Mouse (Mus musculus) embryo, embryonic 10.5 days (tissue): ENCODE data around the gene Hinfp.
A peak's percentile ranks its signal among the peaks of the same experiment; 100 is the strongest.
"Not testable (repeated sequence)": the region's sequence is repeated elsewhere in the genome, so short reads cannot be mapped to it uniquely, and the experiment has no call there.

Experiments used
- DNase-seq: peaks from one replicate; pipeline ENCODE4 v3.0.0-alpha.2; 2015; ENCODE audit warnings: low spot score

Hinfp gene

DNA sequence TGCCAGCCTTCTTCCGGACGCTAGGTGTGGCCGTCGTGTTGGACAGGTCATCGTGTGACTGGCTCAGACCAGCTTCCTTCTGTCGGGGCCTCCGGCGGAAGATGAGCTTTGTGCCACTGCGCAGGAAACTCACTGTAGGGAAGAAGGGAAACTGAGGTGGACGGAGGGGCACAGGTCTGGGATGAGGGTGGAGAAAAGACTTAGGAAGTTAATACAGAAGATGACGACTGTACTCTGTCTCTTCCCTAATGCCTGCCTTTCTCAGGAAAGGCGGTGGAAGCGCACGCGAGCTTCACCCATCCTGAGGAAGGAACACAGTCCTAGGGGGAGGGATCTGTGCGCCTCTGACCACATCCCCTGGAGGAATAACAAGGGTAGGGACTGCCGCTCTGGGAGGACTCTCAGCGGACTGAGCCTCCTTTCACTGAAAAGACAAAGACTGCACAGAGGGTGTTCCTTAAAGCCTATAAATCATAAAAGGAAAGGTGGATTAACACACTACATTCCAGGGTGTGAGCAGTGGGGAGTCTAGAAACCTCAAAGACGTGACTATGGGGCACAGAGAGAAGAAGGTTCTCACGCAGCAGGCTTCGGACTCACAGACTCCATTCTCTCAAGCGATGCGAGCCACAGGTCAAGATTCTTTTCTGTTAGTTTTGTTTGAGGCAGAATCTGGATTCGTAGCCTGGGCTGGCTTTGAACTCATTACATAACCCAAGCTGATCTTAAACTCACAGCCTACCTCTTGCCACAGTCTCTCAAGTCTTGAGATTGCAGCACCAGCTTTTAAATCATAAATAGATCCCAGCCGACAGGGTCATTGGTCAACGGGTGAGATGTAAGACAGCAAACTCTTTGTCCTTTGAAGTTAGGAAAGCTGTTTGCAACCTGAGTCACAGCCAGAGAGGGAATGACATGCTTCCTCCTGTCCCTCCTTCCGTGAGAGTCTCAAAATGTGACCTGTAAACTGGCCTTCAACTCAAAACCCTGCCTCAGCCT lies 6.0 kb upstream of the Hinfp start:
- peak; percentile 58 for DNase-seq

DNA sequence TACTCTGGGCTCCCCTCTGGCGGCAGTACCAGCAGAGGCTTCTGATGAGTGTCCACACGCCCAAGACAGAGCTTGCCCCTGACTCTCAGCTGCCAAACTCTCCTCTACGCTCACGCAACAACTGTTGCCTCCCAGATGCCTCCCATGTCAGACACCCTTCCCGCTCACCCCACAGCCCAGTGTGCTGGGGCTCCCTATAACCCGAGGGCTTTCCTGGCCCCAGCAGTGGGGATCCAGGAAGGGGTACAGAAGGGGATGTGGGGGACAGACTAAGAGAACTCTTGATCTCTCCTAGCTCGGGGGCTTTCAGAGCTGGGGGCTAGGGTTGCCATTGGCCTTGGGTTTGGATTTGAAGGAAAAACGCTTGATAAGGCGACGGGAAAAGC lies 5.3 kb upstream of the Hinfp start:
- DNase-seq = no peak

- DNase-seq = no peak
These were observed 4.3 kb upstream of the Hinfp start for GRCm38 (mm10) chr9:44309756-44310155.

DNA sequence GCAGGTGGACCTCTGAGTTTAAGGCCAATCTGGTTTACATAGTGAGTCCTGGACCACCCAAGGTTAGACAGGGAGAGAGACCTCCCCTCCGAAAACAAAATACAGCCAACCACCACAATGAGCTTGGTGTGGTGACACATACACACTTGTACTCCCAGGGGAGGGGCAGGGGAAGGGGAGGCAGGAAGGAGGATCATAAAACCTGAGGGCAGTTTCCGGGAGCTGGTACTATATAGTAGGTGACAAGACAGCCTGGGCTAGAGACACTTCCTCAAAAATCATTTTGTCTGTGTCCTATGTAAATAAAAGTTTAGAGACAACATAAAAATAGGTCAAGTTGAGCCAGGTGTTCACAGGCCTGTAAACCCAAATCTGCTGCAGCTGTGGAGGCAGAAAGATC lies 1.8 kb upstream of the Hinfp start:
- DNase-seq = no peak

GRCm38 (mm10) chr9:44306532-44306931 lies 1.1 kb upstream of the Hinfp start:
- no peak for DNase-seq

DNA sequence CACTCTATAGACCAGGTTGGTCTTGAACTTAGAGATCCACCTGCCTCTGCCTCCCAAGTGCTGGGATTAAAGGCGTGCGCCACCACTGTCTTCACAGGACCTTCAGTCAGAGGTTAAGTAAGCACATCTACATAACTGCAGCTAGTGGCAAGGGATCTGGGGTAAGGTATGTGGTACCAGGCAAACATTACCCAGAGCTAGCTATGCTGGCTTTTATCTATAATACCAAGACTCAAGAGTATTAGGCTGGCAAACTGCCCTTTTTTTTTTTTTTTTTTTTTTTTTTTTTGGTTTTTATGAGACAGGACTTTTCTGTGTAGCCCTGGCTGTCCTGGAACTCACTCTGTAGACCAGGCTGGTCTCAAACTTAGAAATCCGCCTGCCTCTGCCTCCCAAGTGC lies 5.5 kb downstream of the Hinfp start:
- DNase-seq = not testable (repeated sequence)

- DNase-seq = peak; percentile 59
These were observed 13.0 kb downstream of the Hinfp start for GRCm38 (mm10) chr9:44292490-44292889.

GRCm38 (mm10) chr9:44288959-44289291 lies 16.5 kb downstream of the Hinfp start:
- peak; percentile 42 for DNase-seq

DNA sequence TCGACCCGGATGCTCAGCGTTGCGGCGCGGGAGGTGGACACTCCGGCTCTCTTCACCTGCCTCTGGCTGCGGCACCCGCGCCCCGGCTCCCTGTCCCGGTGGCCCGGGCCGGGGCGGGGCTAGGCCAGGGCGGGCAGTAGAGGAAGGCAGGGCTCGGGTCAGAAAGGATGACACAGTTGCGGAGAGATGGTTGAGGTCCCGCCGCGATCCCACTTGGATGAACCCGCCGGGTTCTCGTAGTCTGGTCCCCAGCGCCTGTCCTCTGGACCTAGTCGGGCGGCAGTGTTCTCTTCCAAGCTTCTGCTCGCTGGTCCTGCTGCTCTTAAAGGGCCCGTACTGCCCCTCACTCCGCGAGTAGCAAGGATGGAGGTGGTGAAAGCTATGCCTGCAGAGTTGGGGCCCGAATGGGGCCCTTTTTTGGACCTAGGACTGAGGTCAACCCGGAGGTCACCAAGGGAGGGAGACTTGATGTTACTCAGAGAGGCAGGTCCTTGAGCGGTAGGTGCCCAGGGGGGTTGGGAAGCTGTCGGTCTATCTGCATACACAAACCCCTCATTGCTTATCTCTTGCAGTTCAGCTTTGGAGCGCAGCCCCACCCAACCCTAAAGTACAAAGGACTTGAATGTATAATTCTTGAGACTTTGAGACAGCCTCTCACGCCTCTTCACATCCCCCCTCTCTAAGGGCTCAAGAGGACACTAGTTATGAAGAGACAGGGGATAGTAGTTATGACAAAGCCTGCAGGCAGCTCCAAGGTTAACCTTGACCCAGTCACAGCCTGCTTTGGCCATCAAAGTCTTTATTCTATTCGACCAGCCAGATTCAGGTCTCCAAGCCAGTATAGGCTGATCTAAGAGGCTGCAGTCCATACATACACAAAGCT lies 17.2 kb downstream of the Hinfp start, which contains the start of gene Abcg4:
Gene Abcg4, minus strand, starts transcription at position 540 of the 883 bp plus-strand sequence.
- DNase-seq = peak; percentile 64

DNA sequence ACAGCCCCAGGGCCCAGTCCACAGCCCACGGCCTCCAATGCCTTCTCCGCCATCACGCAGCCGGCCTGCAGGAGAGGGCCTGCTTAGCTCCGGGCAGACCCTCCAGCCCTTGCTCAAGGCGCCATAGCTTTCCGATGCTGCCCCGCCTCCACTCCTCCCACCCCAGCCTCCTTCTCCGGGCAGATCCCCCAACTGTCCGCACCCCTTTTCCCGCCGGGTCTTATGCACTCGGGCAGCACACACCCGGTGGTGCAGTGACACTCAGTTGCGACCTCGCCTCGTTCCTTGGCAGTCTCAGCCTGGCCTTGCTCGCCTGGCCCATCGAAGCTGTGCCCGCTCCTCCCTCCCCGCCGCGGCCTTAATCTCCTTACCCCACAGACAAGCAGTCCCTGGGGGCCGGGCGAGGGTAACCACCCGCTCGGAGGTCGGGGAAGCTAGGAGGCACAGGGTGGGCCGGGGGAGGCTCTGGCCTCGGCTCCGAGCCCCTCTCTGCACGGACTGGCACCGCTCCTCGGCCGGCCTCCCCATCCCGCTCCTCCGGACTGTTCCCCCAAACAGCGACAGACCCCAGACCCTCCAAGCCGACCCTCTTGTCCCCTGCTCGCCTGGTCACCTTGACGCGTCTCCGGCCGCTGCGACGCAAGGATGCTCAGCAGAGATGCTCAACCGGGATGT lies 17.9 kb downstream of the Hinfp start:
- DNase-seq = peak; percentile 52

DNA sequence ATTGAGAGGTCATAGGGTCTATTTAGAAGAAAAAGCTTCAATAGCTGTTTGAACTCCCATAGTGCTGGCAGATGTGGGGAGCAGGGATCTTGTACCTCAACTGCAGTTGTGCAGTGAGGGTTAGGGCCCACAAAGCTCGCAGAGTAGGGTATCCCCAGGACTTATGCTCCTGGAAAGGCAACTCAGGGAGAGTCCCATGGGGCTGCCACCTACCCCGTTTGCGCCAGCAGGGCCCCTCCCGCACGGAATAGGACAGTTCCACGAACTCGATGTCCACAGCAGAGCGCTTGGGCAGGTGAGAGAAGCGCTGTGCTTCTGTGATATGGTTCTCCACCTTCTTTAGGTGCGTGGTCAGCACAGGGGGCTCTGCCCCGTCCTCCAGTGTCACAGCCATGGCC lies 18.5 kb downstream of the Hinfp start:
- no peak for DNase-seq

DNA sequence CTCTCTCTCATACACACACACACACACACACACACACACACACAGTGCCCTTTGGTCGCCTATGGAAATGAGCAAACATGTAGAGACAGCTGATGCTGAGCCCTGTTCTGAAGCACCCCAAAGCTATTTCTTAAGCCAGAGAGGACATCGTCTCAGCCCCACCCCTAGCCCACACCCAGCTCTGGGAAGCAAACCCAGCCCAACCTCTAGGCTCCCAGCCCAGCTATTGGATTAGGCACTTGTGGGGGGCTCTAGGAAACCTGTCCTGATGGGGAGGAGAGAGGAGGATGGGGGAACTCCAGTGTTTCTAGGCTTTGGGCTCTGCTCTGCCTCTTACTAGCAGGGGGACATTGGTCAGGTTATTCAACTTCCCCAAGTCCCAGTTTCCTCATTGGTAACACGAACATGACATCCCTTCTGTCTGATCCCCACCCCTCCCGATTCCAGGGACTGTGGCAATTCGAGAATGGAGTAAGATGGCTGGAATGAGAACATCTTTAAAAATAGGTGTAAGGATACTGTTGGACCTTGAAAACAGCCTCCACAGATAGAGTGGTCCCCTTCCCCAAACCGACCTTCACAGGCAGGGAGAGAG lies 19.1 kb downstream of the Hinfp start:
- DNase-seq = no peak

- DNase-seq = no peak
These were observed 22.3 kb downstream of the Hinfp start for GRCm38 (mm10) chr9:44283183-44283582.

DNA sequence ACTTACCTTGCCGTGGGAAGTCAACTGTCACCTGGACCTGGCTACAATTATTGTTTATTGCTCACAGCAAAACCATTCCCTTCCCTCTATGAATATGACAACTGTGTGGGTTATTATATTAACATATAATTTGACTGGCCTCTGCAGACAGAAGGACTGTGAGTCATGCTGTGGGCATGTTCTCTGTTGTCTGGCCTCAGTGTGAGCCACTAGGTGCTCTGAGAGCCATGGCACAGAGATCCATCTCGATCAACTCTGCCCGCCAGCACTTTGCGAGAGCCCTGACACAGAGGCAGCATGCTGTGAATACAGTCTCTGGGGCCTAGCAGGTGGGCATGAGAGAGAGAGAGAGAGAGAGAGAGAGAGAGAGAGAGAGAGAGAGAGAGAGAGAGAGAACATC lies 35.5 kb downstream of the Hinfp start:
- DNase-seq = no peak

- no peak for DNase-seq
These were observed 36.4 kb downstream of the Hinfp start for GRCm38 (mm10) chr9:44269077-44269476.

GRCm38 (mm10) chr9:44268432-44268831 lies 37.0 kb downstream of the Hinfp start, which contains the start of gene Nlrx1:
Gene Nlrx1 (minus strand): TSS chr9:44268599.
- no peak for DNase-seq

GRCm38 (mm10) chr9:44268027-44268360 lies 37.5 kb downstream of the Hinfp start:
- DNase-seq = peak; percentile 85

DNA sequence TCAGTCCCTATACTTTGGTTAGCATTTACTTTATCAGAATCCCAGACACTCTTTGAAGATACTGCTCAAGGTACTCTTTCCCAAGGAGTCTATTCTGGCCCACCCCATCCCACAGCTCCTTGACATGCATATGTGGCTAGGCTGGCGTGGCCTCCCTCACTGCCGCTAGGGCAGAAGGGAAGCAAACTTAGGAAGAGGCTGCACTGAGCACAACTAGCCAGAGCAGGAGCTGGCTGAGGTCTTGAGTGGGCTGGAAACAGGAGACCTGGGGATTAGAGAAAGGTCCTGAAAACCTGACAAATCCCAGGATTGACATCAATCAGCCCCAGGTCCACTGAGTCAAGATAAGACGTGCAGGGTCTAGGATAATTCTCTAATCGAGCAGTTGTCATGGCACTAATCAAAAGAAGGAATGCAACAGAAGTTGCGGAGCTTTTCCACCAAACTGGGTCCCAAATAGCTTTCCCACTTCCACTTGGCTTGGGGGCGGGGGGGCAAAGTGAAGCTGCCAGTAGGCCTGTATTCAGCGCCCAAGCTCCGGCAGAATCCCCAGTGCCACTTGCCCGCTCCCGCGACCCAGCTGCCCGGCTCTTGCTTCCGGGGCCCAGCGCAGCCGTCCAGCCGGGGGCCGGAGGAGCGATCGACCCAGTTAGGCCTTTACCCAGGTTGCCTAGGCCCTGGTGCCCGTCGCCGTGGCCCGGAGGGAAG lies 38.0 kb downstream of the Hinfp start:
- DNase-seq = peak; percentile 50

DNA sequence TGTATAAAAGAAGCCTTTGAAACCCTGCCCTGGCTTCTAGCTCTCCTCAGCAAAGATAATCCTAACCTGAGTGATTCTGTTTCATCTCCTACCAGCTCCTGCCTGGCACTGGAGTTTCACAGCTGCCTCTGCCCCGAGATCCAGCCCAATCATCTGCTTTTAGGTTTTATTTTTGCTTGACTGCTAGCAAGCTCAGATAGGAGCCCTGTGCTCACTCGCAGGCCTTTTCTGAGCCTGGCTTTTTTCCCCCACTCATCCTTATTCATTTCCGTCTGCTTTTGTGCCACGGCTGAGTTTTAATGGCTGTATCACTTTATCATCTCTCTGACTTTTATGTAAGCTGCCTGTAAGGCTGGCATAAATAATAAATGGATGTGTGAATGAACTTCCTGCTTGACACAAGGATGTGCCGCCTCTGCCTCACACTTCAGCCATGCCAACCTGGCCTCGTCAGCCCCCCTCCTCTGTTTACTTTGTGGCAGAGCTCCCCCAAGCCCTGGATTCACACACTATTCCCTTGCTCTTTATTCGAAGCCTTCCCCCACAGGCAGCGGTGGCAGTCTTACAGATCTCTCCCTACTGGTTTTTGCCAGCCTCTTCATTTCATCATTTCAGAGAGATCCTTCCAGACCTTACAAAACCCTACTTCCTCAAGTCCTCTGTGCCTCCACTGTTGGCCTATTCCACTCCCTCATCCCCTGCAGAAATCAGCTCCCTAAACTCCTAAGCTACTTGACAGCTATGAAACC lies 38.8 kb downstream of the Hinfp start:
- no peak for DNase-seq

GRCm38 (mm10) chr9:44261388-44261787 lies 44.1 kb downstream of the Hinfp start:
- no peak for DNase-seq

DNA sequence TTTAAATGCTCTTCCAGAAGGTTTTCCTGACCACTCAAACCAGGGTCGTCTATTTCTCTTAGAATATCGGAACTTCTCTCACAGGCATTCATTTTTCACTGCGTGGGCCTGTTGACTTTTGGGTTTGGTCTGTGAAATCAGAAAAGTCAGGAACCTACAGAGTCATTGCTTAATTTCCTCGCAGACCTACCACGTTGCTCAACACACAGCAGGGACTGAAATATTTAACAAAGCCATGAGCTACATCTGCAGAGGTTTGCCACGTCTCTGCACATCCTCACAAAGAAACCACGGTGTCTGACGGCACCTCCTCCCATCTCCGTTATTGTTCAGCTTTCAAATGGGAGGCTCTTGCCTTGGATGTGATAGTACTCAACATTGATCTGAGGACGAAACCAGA lies 46.5 kb downstream of the Hinfp start:
- no peak for DNase-seq
